Mouse (Mus musculus): Measurements from ENCODE around the gene St7.

DNA sequence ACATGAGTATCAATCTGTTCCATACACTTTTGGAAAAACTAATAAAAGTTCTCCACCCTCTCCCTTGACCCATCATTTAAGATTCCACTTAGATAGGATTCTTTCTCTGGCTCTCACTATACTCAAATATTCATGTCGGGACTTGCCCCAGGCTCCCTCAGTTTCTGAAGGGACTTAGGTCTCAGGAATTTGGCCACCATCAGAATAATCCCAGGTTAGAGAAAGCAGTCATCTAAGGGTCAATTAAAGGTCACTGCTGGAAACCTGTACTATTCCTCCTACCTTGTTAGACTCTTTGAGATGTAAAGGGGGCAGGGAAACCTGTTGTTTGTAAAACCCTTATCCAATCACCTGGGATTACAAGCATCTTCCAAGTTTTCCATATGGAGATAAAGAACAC lies 284.4 kb downstream of the St7 start:
- TF ChIP-seq POLR2A (IDR thresholded peaks at IDR 0.05; ENCODE audit: extremely low read depth, insufficient read depth, low read length) (no peak), CTCF (IDR thresholded peaks at IDR 0.05; ENCODE audit: extremely low read depth, insufficient read depth, low read length) (no peak)
